Mouse (Mus musculus) kidney, adult 2 months (tissue): ENCODE results near the gene Chd3.

Source experiments
- CTCF ChIP-seq: fragments of 200-500 bp; conservative IDR thresholded peaks from 2 replicates; pipeline ENCODE4 v1.5.1; 2011; ENCODE audit warnings: low read depth, mild to moderate bottlenecking, control low read depth, low read length, moderate library complexity, mixed read lengths; ENCODE audit not compliant: insufficient read depth, insufficient read length
- POLR2A ChIP-seq: fragments of 200-500 bp; IDR thresholded peaks from one replicate; pipeline ENCODE4 v1.6.1; 2011; ENCODE audit warnings: low read depth, low read length, control low read depth

GRCm38 (mm10) chr11:69295286-69295685 lies 73.9 kb downstream of the Chd3 start:
- TF ChIP-seq CTCF: no peak
- no peak for TF ChIP-seq POLR2A
